Mouse (Mus musculus) cerebellum, adult 2 months (tissue): ENCODE results near the gene Atp23.

Source experiments
- CTCF ChIP-seq: fragments of 200-500 bp; IDR thresholded peaks from 2 replicates; pipeline ENCODE4 v1.5.1; 2011; ENCODE audit warnings: low read depth, mild to moderate bottlenecking, control low read depth, low read length, moderate library complexity, borderline replicate concordance; ENCODE audit not compliant: insufficient read depth
- POLR2A ChIP-seq: fragments of 200-500 bp; IDR thresholded peaks from 2 replicates; pipeline ENCODE4 v1.6.1; 2011; ENCODE audit warnings: low read length, control low read depth, borderline replicate concordance; ENCODE audit not compliant: insufficient read depth

DNA sequence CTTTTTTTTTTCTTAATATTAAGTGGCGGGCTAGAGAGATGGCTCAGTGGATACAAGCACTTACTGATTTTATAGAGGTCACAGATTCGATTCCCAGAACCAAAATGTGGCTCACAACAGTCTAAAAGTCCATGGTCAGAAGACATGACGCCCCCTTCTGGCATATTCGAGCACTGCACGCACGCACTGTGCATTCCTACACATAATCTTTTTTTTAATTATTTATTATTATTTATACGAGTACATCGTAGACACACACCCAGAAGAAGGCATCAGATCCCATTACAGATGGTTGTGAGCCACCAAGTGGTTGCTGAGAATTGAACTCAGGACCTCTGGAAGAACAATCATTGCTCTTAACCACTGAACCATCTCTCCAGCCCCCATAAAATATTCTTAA, 3.9 kb upstream of the Atp23 start:
- TF ChIP-seq POLR2A: no peak
- peak; percentile 41; the same call in 1 of the 2 replicates for TF ChIP-seq CTCF
